Mouse (Mus musculus): ENCODE data around the gene Lrmp. TPM values are rescaled to one million over a fixed set of nuclear protein-coding genes. Genes with fewer than 3 reads are reported as not detected.

Lrmp gene
- total and polyA plus RNA-seq, 2 experiments from 2014 or later = 0.54 to 1.7 TPM

- peak within 1 kb of the TSS; percentile 58 for H3K9ac ChIP-seq (replicated peaks; ENCODE audit: low read length)
- WGBS = under 1% methylated on average over 39 of the region's 39 CpGs
- no peaks in the 10 kb centered on the region for H3K36me3 ChIP-seq (ENCODE audit: insufficient read depth, low read length)
- H3K4me3 ChIP-seq (ENCODE audit: low read length) = peak within 1 kb of the TSS; percentile 53
- H3K27me3 ChIP-seq (ENCODE audit: insufficient read depth, low read length) = no peaks in the 10 kb centered on the region
- no peaks in the 10 kb centered on the region for H3K9me3 ChIP-seq (ENCODE audit: low read length)
- no peaks in the 10 kb centered on the region for H3K4me1 ChIP-seq (ENCODE audit: insufficient read depth, low read length)
- peak within 1 kb of the TSS; percentile 97 for H3K4me2 ChIP-seq (ENCODE audit: low read depth, low read length)
- H3K27ac ChIP-seq = peak within 1 kb of the TSS; percentile 55; the same call in 1 of the 2 replicates
- no peak for TF ChIP-seq CTCF (IDR thresholded peaks at IDR 0.05; ENCODE audit: low read depth)
- DNase-seq (ENCODE audit: low spot score) (peak; percentile 61), ATAC-seq (peak; percentile 83)
Observed at GRCm38 (mm10) chr6:145075548-145076224, 39.8 kb upstream of the Lrmp start, which contains the start of gene Bcat1. Gene Bcat1, minus strand, starts transcription at chr6:145076184.

- H3K9ac ChIP-seq (replicated peaks; ENCODE audit: low read length) = no peak overlapping the region
- 0 out of 2 replicates have a peak, but pooled peaks have one; percentile 42 for ATAC-seq
- WGBS = 13% methylated on average over 9 of the region's 9 CpGs
Observed at GRCm38 (mm10) chr6:145076286-145076685, 39.2 kb upstream of the Lrmp start.

GRCm38 (mm10) chr6:145079087-145079759 is 36.2 kb upstream of the Lrmp start:
- ATAC-seq = no peak
- 79% methylated on average over 9 of the region's 9 CpGs for WGBS

More at GRCm38 (mm10) chr6:145076286-145076685, 39.2 kb upstream of the Lrmp start:
- Histone ChIP-seq H3K36me3 (ENCODE audit: insufficient read depth, low read length) (no peaks in the 10 kb centered on the region), H3K9me3 (ENCODE audit: low read length) (no peaks in the 10 kb centered on the region), H3K4me3 (ENCODE audit: low read length) (peak overlapping the region; percentile 53), H3K4me1 (ENCODE audit: insufficient read depth, low read length) (no peaks in the 10 kb centered on the region), H3K4me2 (ENCODE audit: low read depth, low read length) (peak overlapping the region; percentile 97), H3K27ac (0 out of 2 replicates have a peak overlapping the region, but pooled peaks have one; percentile 55), H3K27me3 (ENCODE audit: insufficient read depth, low read length) (no peaks in the 10 kb centered on the region)
- peak; percentile 30 for DNase-seq (ENCODE audit: low spot score)
- TF ChIP-seq CTCF (IDR thresholded peaks at IDR 0.05; ENCODE audit: low read depth) = no peak

GRCm38 (mm10) chr6:145081721-145082120 is 33.7 kb upstream of the Lrmp start:
- no peak for TF ChIP-seq CTCF (IDR thresholded peaks at IDR 0.05; ENCODE audit: low read depth)
- no peaks in the 10 kb centered on the region for H3K4me1 ChIP-seq (ENCODE audit: insufficient read depth, low read length)
- DNase-seq (ENCODE audit: low spot score) (no peak), ATAC-seq (no peak)
- no peaks in the 10 kb centered on the region for H3K9me3 ChIP-seq (ENCODE audit: low read length)
- H3K9ac ChIP-seq (replicated peaks; ENCODE audit: low read length) = no peak overlapping the region
- H3K27ac ChIP-seq = no peak overlapping the region
- WGBS = 76% methylated on average over 4 of the region's 4 CpGs
- no peak overlapping the region for H3K4me2 ChIP-seq (ENCODE audit: low read depth, low read length)
- no peaks in the 10 kb centered on the region for H3K27me3 ChIP-seq (ENCODE audit: insufficient read depth, low read length)
- H3K36me3 ChIP-seq (ENCODE audit: insufficient read depth, low read length) = no peaks in the 10 kb centered on the region
- H3K4me3 ChIP-seq (ENCODE audit: low read length) = no peak overlapping the region

More at GRCm38 (mm10) chr6:145079087-145079759, 36.2 kb upstream of the Lrmp start:
- Histone ChIP-seq H3K9ac (replicated peaks; ENCODE audit: low read length) (no peak overlapping the region), H3K27me3 (ENCODE audit: insufficient read depth, low read length) (no peaks in the 10 kb centered on the region), H3K4me3 (ENCODE audit: low read length) (no peak overlapping the region), H3K4me2 (ENCODE audit: low read depth, low read length) (no peak overlapping the region), H3K4me1 (ENCODE audit: insufficient read depth, low read length) (no peaks in the 10 kb centered on the region), H3K36me3 (ENCODE audit: insufficient read depth, low read length) (no peaks in the 10 kb centered on the region), H3K27ac (no peak overlapping the region), H3K9me3 (ENCODE audit: low read length) (no peaks in the 10 kb centered on the region)
- no peak for TF ChIP-seq CTCF (IDR thresholded peaks at IDR 0.05; ENCODE audit: low read depth)
- DNase-seq (ENCODE audit: low spot score) = no peak

GRCm38 (mm10) chr6:145084343-145085117 is 30.9 kb upstream of the Lrmp start:
- H3K27ac ChIP-seq = no peak overlapping the region
- H3K9me3 ChIP-seq (ENCODE audit: low read length) = no peaks in the 10 kb centered on the region
- WGBS = 91% methylated on average over 8 of the region's 8 CpGs
- H3K4me2 ChIP-seq (ENCODE audit: low read depth, low read length) = no peak overlapping the region
- no peaks in the 10 kb centered on the region for H3K4me1 ChIP-seq (ENCODE audit: insufficient read depth, low read length)
- no peak overlapping the region for H3K9ac ChIP-seq (replicated peaks; ENCODE audit: low read length)
- no peak overlapping the region for H3K4me3 ChIP-seq (ENCODE audit: low read length)
- TF ChIP-seq CTCF (IDR thresholded peaks at IDR 0.05; ENCODE audit: low read depth) = no peak
- DNase-seq (ENCODE audit: low spot score) (no peak), ATAC-seq (no peak)
- no peaks in the 10 kb centered on the region for H3K36me3 ChIP-seq (ENCODE audit: insufficient read depth, low read length)
- no peaks in the 10 kb centered on the region for H3K27me3 ChIP-seq (ENCODE audit: insufficient read depth, low read length)

- peak; percentile 68 for TF ChIP-seq CTCF (IDR thresholded peaks at IDR 0.05; ENCODE audit: low read depth)
- Histone ChIP-seq H3K4me3 (ENCODE audit: low read length) (no peak overlapping the region), H3K4me1 (ENCODE audit: insufficient read depth, low read length) (no peaks in the 10 kb centered on the region), H3K9me3 (ENCODE audit: low read length) (no peaks in the 10 kb centered on the region), H3K9ac (replicated peaks; ENCODE audit: low read length) (no peak overlapping the region), H3K27me3 (ENCODE audit: insufficient read depth, low read length) (no peaks in the 10 kb centered on the region), H3K36me3 (ENCODE audit: insufficient read depth, low read length) (no peaks in the 10 kb centered on the region), H3K27ac (no peak overlapping the region), H3K4me2 (ENCODE audit: low read depth, low read length) (no peak overlapping the region)
- peak; percentile 61 for DNase-seq (ENCODE audit: low spot score)
- WGBS = 49% methylated on average over 4 of the region's 4 CpGs
- ATAC-seq = no peak
Observed at GRCm38 (mm10) chr6:145088451-145089113, 26.9 kb upstream of the Lrmp start.

Measured in hindbrain, postnatal 0 days (tissue).